Mouse (Mus musculus): Measurements from ENCODE around the gene Ctnnbip1. TPM values are rescaled to one million over a fixed set of nuclear protein-coding genes. Genes with fewer than 3 reads are reported as not detected.

Ctnnbip1 gene
- total RNA-seq, 4 experiments from 2014 or later, result 25.3 to 34.5 (median 29.7) TPM

- peak; percentile 55 for DNase-seq
Measured at GRCm38 (mm10) chr4:149523961-149524360, 5.9 kb downstream of the Ctnnbip1 start.

GRCm38 (mm10) chr4:149525170-149525569, 7.1 kb downstream of the Ctnnbip1 start:
- no peak for DNase-seq

GRCm38 (mm10) chr4:149525811-149526210, 7.8 kb downstream of the Ctnnbip1 start:
- no peak for DNase-seq

GRCm38 (mm10) chr4:149526330-149526729, 8.3 kb downstream of the Ctnnbip1 start:
- DNase-seq, result no peak

GRCm38 (mm10) chr4:149527621-149528354, 9.8 kb downstream of the Ctnnbip1 start:
- DNase-seq, result no peak

GRCm38 (mm10) chr4:149529691-149530090, 11.7 kb downstream of the Ctnnbip1 start:
- DNase-seq, result no peak

GRCm38 (mm10) chr4:149539441-149539840, 21.4 kb downstream of the Ctnnbip1 start:
- DNase-seq, result peak; percentile 62

GRCm38 (mm10) chr4:149541935-149542334, 23.9 kb downstream of the Ctnnbip1 start:
- no peak for DNase-seq

GRCm38 (mm10) chr4:149542431-149542830, 24.4 kb downstream of the Ctnnbip1 start:
- DNase-seq, result no peak

GRCm38 (mm10) chr4:149542927-149543553, 25.0 kb downstream of the Ctnnbip1 start:
- peak; percentile 64 for DNase-seq

- no peak for DNase-seq
Measured at GRCm38 (mm10) chr4:149544892-149545291, 26.9 kb downstream of the Ctnnbip1 start.

- DNase-seq, result no peak
Measured at GRCm38 (mm10) chr4:149546797-149547444, 28.9 kb downstream of the Ctnnbip1 start.

GRCm38 (mm10) chr4:149547523-149547922, 29.5 kb downstream of the Ctnnbip1 start:
- DNase-seq, result no peak

- DNase-seq, result peak; percentile 67
Measured at GRCm38 (mm10) chr4:149549221-149549925, 31.3 kb downstream of the Ctnnbip1 start.

GRCm38 (mm10) chr4:149550866-149551265, 32.8 kb downstream of the Ctnnbip1 start:
- no peak for DNase-seq

GRCm38 (mm10) chr4:149551696-149552095, 33.7 kb downstream of the Ctnnbip1 start:
- DNase-seq, result no peak

GRCm38 (mm10) chr4:149553834-149554233, 35.8 kb downstream of the Ctnnbip1 start:
- no peak for DNase-seq

GRCm38 (mm10) chr4:149556111-149556510, 38.1 kb downstream of the Ctnnbip1 start:
- DNase-seq, result no peak

GRCm38 (mm10) chr4:149557905-149558304, 39.9 kb downstream of the Ctnnbip1 start:
- DNase-seq, result no peak

- no peak for DNase-seq
Measured at GRCm38 (mm10) chr4:149558389-149558788, 40.4 kb downstream of the Ctnnbip1 start.

- DNase-seq, result no peak
Measured at GRCm38 (mm10) chr4:149561392-149561791, 43.4 kb downstream of the Ctnnbip1 start.

GRCm38 (mm10) chr4:149561986-149562904, 44.2 kb downstream of the Ctnnbip1 start:
- no peak for DNase-seq

Measured in adrenal gland, adult 8-10 months (tissue).